Mouse (Mus musculus) intestine, embryonic 15.5 days (tissue): Measurements from ENCODE around the gene Hist1h2bm. TPM values are rescaled to one million over a fixed set of nuclear protein-coding genes. Genes with fewer than 3 reads are reported as not detected.

Source experiments
- ATAC-seq: fragments of 200-750 bp; cut with Nextera tagmentation; 2 replicates; pipeline ENCODE4 v1.8.0; 2017; ENCODE audit warnings: moderate TSS enrichment, moderate library complexity
- H3K27ac ChIP-seq: fragments of 300-500 bp; sonication (generic); 2 replicates; pipeline ENCODE4 v1.5.1; 2015; ENCODE audit warnings: mild to moderate bottlenecking, inconsistent platforms
- H3K27me3 ChIP-seq: fragments of 300-500 bp; sonication (generic); replicated peaks from 2 replicates; pipeline ENCODE4 v1.6.1; 2015; ENCODE audit warnings: inconsistent platforms
- H3K36me3 ChIP-seq: fragments of 300-500 bp; sonication (generic); 2 replicates; pipeline ENCODE4 v1.6.1; 2015; ENCODE audit warnings: inconsistent platforms
- H3K4me1 ChIP-seq: fragments of 300-500 bp; sonication (generic); replicated peaks from 2 replicates; pipeline ENCODE4 v1.6.1; 2015; ENCODE audit warnings: inconsistent platforms
- H3K4me2 ChIP-seq: fragments of 300-500 bp; sonication (generic); replicated peaks from 2 replicates; pipeline ENCODE4 v1.6.1; 2015; ENCODE audit warnings: mild to moderate bottlenecking, inconsistent platforms
- H3K4me3 ChIP-seq: fragments of 300-500 bp; sonication (generic); replicated peaks from 2 replicates; pipeline ENCODE4 v1.5.1; 2015; ENCODE audit warnings: inconsistent platforms
- H3K9ac ChIP-seq: fragments of 300-500 bp; sonication (generic); 2 replicates; pipeline ENCODE4 v1.6.1; 2015; ENCODE audit warnings: inconsistent platforms
- H3K9me3 ChIP-seq: fragments of 300-500 bp; sonication (generic); 2 replicates; pipeline ENCODE4 v1.6.1; 2016; ENCODE audit warnings: inconsistent platforms
- WGBS: fragments of 180-500 bp; shearing (Covaris S2); methylation state at CpG from one replicate; pipeline ENCODE4 v1.1.7; 2015; 5-methylcytosine and 5-hydroxymethylcytosine counted together
- polyA plus RNA-seq: library from polyadenylated mRNA; unstranded; fragments of >200 nt; fragmentation: Nextera tagmentation; extraction: Ambion mirVana; gene quantifications from 2 replicates; pipeline ENCODE4 v1.2.1, GENCODE M21; 2015

Hist1h2bm gene
- polyA plus RNA-seq, 1 experiment from 2014 or later, result 4.3 TPM

DNA sequence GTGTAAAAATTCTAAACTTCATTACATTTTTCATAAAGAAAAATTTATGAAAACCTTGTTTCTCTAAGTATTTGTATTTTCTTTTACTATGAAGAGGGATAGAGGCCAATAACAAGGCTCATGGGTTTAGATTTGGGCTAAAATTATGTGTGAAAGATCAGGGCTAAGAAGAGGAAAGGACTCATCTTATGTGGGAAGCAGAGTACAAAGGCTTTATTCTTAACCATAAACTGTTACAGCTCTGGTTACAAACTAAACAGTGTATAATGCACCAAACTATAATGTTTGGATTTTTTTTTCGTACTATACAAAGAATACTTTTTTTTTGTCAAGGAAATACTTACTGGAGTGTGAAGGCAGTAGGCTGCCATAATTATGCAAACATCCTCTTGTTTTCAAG is 33.9 kb downstream of the Hist1h2bm start:
- WGBS, result 63% methylated on average over 1 of the region's 1 CpGs

More for the DNA sequence above, 33.9 kb downstream of the Hist1h2bm start:
- no peak overlapping the region for H3K27ac ChIP-seq
- no peak overlapping the region for H3K9ac ChIP-seq
- H3K4me3 ChIP-seq, result no peak overlapping the region
- H3K4me2 ChIP-seq, result no peak overlapping the region
- H3K4me1 ChIP-seq, result 0 out of 2 replicates have a peak, but pooled peaks cover 2% of the 10 kb centered on the region
- H3K36me3 ChIP-seq, result no peaks in the 10 kb centered on the region
- ATAC-seq, result no peak
- no peaks in the 10 kb centered on the region for H3K9me3 ChIP-seq
- H3K27me3 ChIP-seq, result no peaks in the 10 kb centered on the region

Other genes starting within 250 kb of the Hist1h2bm start
- 2.6 and 2.8 TPM in 2 replicates for gene Zkscan4, start 243.1 kb upstream of the Hist1h2bm start, polyA plus RNA-seq
- gene Gm10065, start 242.6 kb upstream of the Hist1h2bm start, polyA plus RNA-seq, result not detected in 2 replicates
- 0.40 and 0.56 TPM in 2 replicates for gene AK157302, start 226.8 kb upstream of the Hist1h2bm start, polyA plus RNA-seq
- gene Gm11273, start 220.6 kb upstream of the Hist1h2bm start, polyA plus RNA-seq, result 12.6 and 13.1 TPM in 2 replicates
- 3.6 and 5.5 TPM in 2 replicates for gene Zkscan8, start 190.9 kb upstream of the Hist1h2bm start, polyA plus RNA-seq
- gene Olfr1366, start 179.2 kb upstream of the Hist1h2bm start, polyA plus RNA-seq, result 0.09 and 0.18 TPM in 2 replicates
- not detected in 2 replicates for gene Olfr1535, start 162.2 kb upstream of the Hist1h2bm start, polyA plus RNA-seq
- gene Olfr1364, start 140.3 kb upstream of the Hist1h2bm start, polyA plus RNA-seq, result not detected in 2 replicates
- gene Olfr1362, start 108.0 kb upstream of the Hist1h2bm start, polyA plus RNA-seq, result not detected in 2 replicates
- gene Olfr11, start 79.5 kb upstream of the Hist1h2bm start, polyA plus RNA-seq, result not detected in 2 replicates
- gene Olfr1361, start 58.7 kb upstream of the Hist1h2bm start, polyA plus RNA-seq, result not detected in 2 replicates
- gene Olfr1360, start 44.6 kb upstream of the Hist1h2bm start, polyA plus RNA-seq, result not detected in 2 replicates
- gene Olfr1359, start 23.9 kb upstream of the Hist1h2bm start, polyA plus RNA-seq, result not detected in 2 replicates
- gene Hist1h2bl, start 5.9 kb upstream of the Hist1h2bm start, polyA plus RNA-seq, result 1.4 and 4.3 TPM in 2 replicates
- gene Hist1h2ai, start 5.6 kb upstream of the Hist1h2bm start, polyA plus RNA-seq, result 14.7 and 32.5 TPM in 2 replicates
- gene Hist1h3h, start 4.4 kb upstream of the Hist1h2bm start, polyA plus RNA-seq, result 5.4 and 13.1 TPM in 2 replicates
- gene Hist1h4j, start 13.0 kb downstream of the Hist1h2bm start, polyA plus RNA-seq, result 1.2 and 1.6 TPM in 2 replicates
- 1.7 and 2.8 TPM in 2 replicates for gene Hist1h4k, start 28.5 kb downstream of the Hist1h2bm start, polyA plus RNA-seq
- 22.4 and 26.3 TPM in 2 replicates for gene Hist1h2ak, start 31.8 kb downstream of the Hist1h2bm start, polyA plus RNA-seq
- 3.0 and 5.9 TPM in 2 replicates for gene Hist1h2bn, start 32.1 kb downstream of the Hist1h2bm start, polyA plus RNA-seq
- gene Hist1h1b, start 58.6 kb downstream of the Hist1h2bm start, polyA plus RNA-seq, result 19.8 and 25.0 TPM in 2 replicates
- 89.5 and 101 TPM in 2 replicates for gene Hist1h3i, start 61.3 kb downstream of the Hist1h2bm start, polyA plus RNA-seq
- gene Hist1h2an, start 65.2 kb downstream of the Hist1h2bm start, polyA plus RNA-seq, result 2.4 and 4.7 TPM in 2 replicates
- 2.0 TPM in 2 replicates for gene Hist1h2bp, start 65.4 kb downstream of the Hist1h2bm start, polyA plus RNA-seq
- 14.5 and 16.7 TPM in 2 replicates for gene Hist1h2bq, start 88.2 kb downstream of the Hist1h2bm start, polyA plus RNA-seq
- 1.7 TPM in 1 of 2 replicates, not detected in the other for gene Hist1h2ao, start 88.4 kb downstream of the Hist1h2bm start, polyA plus RNA-seq
- not detected in 2 replicates for gene Hist1h4m, start 89.7 kb downstream of the Hist1h2bm start, polyA plus RNA-seq
- gene Hist1h4n, start 110.2 kb downstream of the Hist1h2bm start, polyA plus RNA-seq, result 12.0 and 15.9 TPM in 2 replicates
- gene Hist1h2ap, start 111.5 kb downstream of the Hist1h2bm start, polyA plus RNA-seq, result 2,704 and 3,243 TPM in 2 replicates
- gene Hist1h2br, start 111.7 kb downstream of the Hist1h2bm start, polyA plus RNA-seq, result 15.0 and 16.4 TPM in 2 replicates
- gene Zfp184, start 223.1 kb downstream of the Hist1h2bm start, polyA plus RNA-seq, result 6.2 and 7.5 TPM in 2 replicates